Mouse (Mus musculus): ENCODE measurements around the gene Tmem8. TPM values are rescaled to one million over a fixed set of nuclear protein-coding genes. Genes with fewer than 3 reads are reported as not detected.

Tmem8 gene
- polyA plus RNA-seq, 1 experiment from 2014 or later = 2.1 TPM

DNA sequence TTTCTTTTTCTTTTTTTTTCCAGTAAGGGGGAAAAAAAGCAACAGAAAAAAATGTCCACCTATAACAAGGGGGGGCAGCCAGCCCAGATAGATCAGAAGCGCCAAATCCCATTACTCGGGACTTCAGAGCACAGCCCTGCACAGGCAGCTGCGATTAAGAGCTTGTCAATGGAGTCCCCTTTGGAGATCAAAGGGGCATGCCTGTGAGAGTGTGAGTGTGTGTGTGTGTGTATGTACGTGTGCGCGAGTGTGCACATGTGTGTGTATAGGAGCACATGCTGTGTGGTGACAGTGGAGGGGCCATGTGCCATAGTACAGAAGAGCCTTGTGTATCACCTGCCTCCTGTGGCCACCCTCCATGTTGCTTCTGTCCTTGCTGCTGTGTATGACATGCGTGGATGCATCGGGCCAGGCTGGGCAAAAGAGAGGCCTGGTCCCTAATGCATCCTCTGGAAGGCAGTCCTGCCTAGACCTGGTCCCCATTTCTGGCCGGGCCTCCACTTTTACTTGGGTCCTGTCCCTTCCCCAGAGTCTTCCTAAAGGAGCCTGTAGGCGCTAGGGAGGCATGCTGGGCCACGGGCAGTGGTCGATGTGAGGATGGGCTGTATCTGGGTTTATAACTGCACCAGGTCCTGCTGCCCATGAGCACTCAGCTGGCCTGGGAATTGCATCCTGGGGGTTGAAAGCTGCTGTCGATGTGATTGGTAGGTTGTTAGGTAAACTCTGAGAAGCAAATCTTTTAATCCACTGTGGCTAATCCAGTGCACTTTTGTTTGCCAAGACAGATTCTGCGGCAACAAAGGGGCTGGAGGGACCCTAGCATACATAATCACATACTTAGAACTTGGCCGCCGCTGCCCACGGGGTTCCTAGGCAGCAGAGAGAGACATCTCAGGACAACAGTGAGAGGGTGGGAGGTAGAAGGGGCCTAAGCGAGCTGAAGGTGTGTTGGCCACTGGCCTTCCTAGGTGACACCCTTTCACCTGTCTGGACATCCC lies 19.1 kb downstream of the Tmem8 start:
- Histone ChIP-seq H3K9ac (no peak overlapping the region; the same call in 1 of the 2 replicates), H3K4me1 (peaks cover 26% of the 10 kb centered on the region), H3K27ac (peak overlapping the region; percentile 37), H3K4me2 (peak overlapping the region; percentile 19), H3K27me3 (no peaks in the 10 kb centered on the region), H3K9me3 (no peaks in the 10 kb centered on the region), H3K36me3 (replicated peaks) (peaks cover 58% of the 10 kb centered on the region), H3K4me3 (replicated peaks) (peak overlapping the region; percentile 15; the same call in 1 of the 2 replicates)
- whole genome bisulfite sequencing = 74% methylated on average over 18 of the region's 18 CpGs
- peak; percentile 30; the same call in 1 of the 2 replicates for ATAC-seq (ENCODE audit: low FRiP score)

DNA sequence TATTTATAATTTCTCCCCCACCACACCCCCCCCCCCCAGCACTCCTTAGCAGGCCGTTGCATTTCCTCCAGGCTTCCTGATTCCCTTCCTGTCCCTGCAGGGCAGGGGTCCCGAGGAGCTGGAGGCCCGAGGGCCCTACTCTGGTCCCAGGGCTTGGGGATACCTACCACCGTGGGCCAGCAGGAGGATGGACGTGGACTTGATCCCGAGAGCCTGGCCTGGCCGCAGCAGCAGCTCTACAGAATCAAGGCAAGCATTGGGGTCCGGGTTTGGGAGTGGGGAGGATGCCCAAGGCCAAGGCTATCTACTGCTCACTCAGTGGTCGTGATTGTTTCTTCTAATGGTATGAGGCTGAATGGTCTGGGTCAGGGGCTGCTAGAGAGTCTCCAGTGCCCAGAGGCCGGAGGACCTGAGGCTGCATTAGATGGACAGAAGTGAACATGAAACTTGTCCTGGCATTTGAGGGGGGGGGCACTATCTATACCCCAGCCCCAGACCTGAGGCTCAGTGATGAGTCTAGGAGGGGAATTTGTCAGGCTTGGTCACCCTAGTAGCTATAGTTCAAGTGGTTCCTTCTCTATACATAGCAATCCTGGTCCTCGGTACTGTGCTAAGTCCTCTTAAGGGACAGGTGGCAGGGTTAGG lies 24.1 kb downstream of the Tmem8 start:
- Histone ChIP-seq H3K36me3 (replicated peaks) (peaks cover 10% of the 10 kb centered on the region), H3K4me1 (peaks cover 38% of the 10 kb centered on the region), H3K27ac (no peak overlapping the region), H3K4me2 (no peak overlapping the region), H3K27me3 (no peaks in the 10 kb centered on the region), H3K9me3 (no peaks in the 10 kb centered on the region), H3K4me3 (replicated peaks) (no peak overlapping the region), H3K9ac (no peak overlapping the region)
- ATAC-seq (ENCODE audit: low FRiP score) = no peak
- 94% methylated on average over 11 of the region's 11 CpGs for WGBS

DNA sequence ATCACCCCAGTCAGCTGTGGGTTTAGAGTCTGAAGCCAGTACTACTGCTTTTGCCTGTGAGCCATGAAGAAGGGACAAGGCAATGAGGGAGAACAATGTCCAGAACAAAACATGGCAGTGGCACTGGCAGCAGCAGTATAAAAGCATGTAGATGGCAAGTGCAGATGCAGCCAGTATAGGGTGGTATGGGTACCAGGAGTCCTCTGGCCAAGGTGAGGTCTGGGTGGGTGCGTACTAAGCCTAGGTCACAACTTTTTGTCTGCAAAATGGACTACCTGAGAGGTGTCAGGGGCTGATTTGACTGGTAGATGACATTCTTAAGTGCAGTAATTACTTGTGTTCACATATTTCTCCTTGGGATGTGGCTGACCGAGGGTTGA lies 24.6 kb downstream of the Tmem8 start:
- peaks cover 11% of the 10 kb centered on the region for H3K36me3 ChIP-seq (replicated peaks)
- H3K9me3 ChIP-seq = no peaks in the 10 kb centered on the region
- peak overlapping the region; percentile 94 for H3K4me3 ChIP-seq (replicated peaks)
- H3K9ac ChIP-seq = peak overlapping the region; percentile 93
- ATAC-seq (ENCODE audit: low FRiP score) = peak; percentile 4; the same call in 1 of the 2 replicates
- peak overlapping the region; percentile 91 for H3K4me2 ChIP-seq
- peak overlapping the region; percentile 94 for H3K27ac ChIP-seq
- H3K4me1 ChIP-seq = peaks cover 34% of the 10 kb centered on the region
- no peaks in the 10 kb centered on the region for H3K27me3 ChIP-seq
- WGBS = 68% methylated on average over 2 of the region's 2 CpGs

DNA sequence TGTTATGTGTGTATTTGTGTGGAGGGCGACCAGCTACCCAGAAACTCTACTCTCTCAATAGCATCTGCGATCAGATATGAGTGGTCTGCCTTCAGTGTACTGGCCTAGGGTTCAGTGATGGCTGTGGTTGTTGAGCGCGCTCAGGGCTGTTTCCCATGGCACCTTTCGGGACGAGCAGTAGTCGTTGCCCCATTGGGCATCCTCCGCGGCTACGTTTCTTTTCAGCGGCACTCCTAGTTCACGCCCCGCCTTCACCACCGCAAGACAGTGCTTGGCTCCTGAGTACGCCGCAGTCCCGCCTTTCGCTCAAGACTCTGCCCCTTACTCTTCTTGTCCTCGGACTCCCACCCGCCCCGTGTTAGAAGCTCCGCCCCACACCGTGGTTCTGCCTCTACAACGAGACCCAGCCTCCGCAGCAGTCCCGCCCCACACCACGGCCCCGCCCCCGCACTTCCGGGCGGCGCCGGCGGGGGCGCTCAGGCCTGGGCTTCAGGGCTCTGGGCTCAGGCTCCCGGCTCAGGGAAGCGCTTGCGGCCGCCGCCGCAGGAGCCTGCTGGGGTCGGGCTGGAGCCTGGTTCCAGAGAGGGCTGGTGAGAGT lies 25.2 kb downstream of the Tmem8 start, which contains the start of gene Axin1:
Gene Axin1 (plus strand): TSS at position 450 of the 598 bp plus-strand sequence.
- H3K4me2 ChIP-seq = peak within 1 kb of the TSS; percentile 91
- peaks cover 14% of the 10 kb centered on the region for H3K36me3 ChIP-seq (replicated peaks)
- H3K9me3 ChIP-seq = no peaks in the 10 kb centered on the region
- H3K27me3 ChIP-seq = no peaks in the 10 kb centered on the region
- H3K9ac ChIP-seq = peak within 1 kb of the TSS; percentile 93
- peak within 1 kb of the TSS; percentile 94 for H3K4me3 ChIP-seq (replicated peaks)
- H3K4me1 ChIP-seq = peaks cover 30% of the 10 kb centered on the region
- under 1% methylated on average over 40 of the region's 42 CpGs for WGBS
- peak; percentile 96 for ATAC-seq (ENCODE audit: low FRiP score)
- H3K27ac ChIP-seq = peak within 1 kb of the TSS; percentile 94

DNA sequence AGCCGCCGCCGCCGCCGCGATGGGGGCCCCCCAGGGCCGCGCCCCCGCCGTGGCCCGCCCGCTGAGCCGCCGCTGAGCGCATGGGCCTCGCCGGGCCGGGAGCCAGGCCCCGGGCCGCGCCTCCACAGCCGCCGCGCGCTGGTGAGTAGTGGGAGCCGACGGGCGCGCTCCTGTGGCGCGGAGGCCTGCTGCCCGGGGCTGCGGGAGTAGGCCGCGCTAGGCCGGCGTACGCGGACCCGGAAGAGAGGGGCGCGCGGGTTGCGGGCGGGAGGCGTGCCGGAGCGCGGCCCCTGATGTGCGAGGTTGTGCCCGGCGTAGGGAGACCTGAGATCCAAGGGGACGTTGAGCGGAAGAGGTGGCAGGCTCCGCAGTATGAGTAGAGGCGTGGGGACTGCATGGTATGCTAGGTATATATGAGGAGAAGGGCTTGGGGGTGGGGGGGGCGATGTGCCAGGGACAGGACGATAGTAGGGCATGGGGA lies 25.8 kb downstream of the Tmem8 start:
- Histone ChIP-seq H3K4me1 (peaks cover 30% of the 10 kb centered on the region), H3K27ac (peak overlapping the region; percentile 94), H3K9ac (peak overlapping the region; percentile 93), H3K27me3 (no peaks in the 10 kb centered on the region), H3K9me3 (no peaks in the 10 kb centered on the region), H3K4me2 (peak overlapping the region; percentile 91), H3K36me3 (replicated peaks) (peaks cover 20% of the 10 kb centered on the region), H3K4me3 (replicated peaks) (peak overlapping the region; percentile 94)
- peak; percentile 63 for ATAC-seq (ENCODE audit: low FRiP score)
- WGBS = 2% methylated on average over 46 of the region's 58 CpGs

DNA sequence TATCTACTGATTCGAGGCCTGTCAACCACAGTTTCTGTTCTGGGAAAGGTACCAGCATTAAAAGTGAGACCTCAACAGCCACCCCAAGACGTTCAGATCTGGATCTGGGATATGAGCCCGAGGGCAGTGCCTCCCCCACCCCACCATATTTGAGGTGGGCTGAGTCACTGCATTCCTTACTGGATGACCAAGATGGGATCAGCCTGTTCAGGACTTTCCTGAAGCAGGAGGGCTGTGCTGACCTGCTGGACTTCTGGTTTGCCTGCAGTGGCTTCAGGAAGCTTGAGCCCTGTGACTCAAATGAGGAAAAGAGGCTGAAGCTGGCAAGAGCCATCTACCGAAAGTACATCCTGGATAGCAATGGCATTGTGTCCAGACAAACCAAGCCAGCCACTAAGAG lies 29.7 kb downstream of the Tmem8 start:
- Histone ChIP-seq H3K36me3 (replicated peaks) (peaks cover 54% of the 10 kb centered on the region), H3K4me2 (no peak overlapping the region), H3K27me3 (no peaks in the 10 kb centered on the region), H3K9me3 (no peaks in the 10 kb centered on the region), H3K4me1 (peaks cover 26% of the 10 kb centered on the region), H3K4me3 (replicated peaks) (no peak overlapping the region), H3K27ac (no peak overlapping the region), H3K9ac (no peak overlapping the region)
- 90% methylated on average over 4 of the region's 4 CpGs for WGBS
- no peak for ATAC-seq (ENCODE audit: low FRiP score)

DNA sequence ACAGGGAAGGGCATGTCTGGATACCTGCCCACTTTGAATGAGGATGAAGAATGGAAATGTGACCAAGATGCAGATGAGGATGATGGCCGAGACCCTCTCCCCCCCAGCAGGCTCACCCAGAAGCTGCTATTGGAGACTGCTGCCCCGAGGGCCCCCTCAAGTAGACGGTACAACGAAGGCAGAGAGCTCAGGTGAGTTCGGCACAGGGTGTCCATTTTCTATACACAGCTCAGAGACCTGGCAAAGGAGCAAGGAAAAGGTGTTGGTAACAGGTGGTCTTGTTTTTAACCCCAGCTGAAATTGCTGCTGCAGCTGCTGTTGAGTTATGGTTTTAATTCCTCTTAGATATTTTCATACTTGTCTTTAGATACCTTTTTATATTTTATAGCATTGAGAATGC lies 30.3 kb downstream of the Tmem8 start:
- H3K36me3 ChIP-seq (replicated peaks) = peaks cover 60% of the 10 kb centered on the region

DNA sequence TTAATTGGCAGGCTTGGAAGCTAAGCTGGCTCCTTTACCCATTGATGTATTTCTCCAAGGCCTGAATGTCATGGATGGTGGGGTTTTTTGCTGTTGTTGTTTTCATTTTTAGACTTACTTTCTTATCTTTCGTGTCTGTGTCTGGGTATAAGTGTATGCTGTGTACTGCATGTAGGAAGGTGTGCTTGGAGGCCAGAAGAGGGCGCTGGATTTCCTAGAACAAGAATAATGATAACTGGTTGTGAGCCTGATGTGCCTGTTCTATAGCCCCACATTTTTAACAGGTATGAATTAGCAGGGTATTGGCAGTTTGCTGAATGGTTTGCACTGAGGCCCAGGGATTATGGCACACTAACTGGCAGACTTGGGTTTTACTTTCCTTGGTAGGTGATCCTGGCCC lies 36.0 kb downstream of the Tmem8 start:
- H3K9ac ChIP-seq = no peak overlapping the region
- no peak overlapping the region for H3K27ac ChIP-seq
- no peaks in the 10 kb centered on the region for H3K4me1 ChIP-seq
- H3K4me3 ChIP-seq (replicated peaks) = no peak overlapping the region
- 79% methylated on average over 2 of the region's 2 CpGs for WGBS
- no peak for ATAC-seq (ENCODE audit: low FRiP score)
- H3K27me3 ChIP-seq = no peaks in the 10 kb centered on the region
- peaks cover 86% of the 10 kb centered on the region for H3K36me3 ChIP-seq (replicated peaks)
- no peaks in the 10 kb centered on the region; the same call in 1 of the 2 replicates for H3K9me3 ChIP-seq
- H3K4me2 ChIP-seq = no peak overlapping the region

More for the DNA sequence above, 30.3 kb downstream of the Tmem8 start:
- H3K4me1 ChIP-seq = peaks cover 21% of the 10 kb centered on the region
- no peak for ATAC-seq (ENCODE audit: low FRiP score)
- H3K4me3 ChIP-seq (replicated peaks) = no peak overlapping the region
- WGBS = 94% methylated on average over 5 of the region's 5 CpGs
- H3K4me2 ChIP-seq = no peak overlapping the region
- no peak overlapping the region for H3K9ac ChIP-seq
- no peaks in the 10 kb centered on the region for H3K27me3 ChIP-seq
- no peaks in the 10 kb centered on the region for H3K9me3 ChIP-seq
- H3K27ac ChIP-seq = no peak overlapping the region

DNA sequence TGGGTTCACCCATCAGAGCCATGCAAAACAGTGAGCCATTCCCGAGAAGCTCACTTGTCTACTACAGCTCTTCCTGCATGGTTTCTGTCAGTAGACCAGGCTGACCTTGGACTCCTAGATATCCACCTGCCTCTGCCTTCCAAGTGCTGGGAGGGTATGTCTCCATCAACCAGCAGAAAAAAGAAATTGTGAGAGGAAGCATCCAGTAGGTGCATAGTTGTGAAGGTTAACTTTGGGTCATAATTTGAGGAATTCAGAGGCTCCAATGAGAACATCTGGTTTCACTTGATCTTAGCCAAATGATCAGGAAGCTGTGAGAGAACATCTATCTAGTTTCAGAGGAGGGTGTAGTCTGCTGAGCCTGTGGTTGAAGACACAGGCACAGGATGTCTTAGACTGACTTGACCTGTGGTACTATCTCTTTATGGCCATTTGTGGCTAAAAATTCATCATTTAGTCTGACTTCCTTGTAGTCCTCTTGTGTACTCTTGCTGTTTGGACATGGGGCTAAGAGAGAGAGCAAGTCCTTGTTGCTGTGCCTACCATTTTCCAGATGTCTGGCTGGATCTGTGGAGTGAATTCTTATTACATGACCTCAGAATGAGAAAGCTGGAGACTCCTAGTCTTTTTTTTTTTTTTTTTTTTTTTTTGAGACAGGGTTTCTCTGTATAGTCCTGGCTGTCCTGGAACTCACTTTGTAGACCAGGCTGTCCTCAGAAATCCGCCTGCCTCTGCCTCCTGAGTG lies 39.0 kb downstream of the Tmem8 start:
- H3K4me1 ChIP-seq = no peaks in the 10 kb centered on the region
- no peaks in the 10 kb centered on the region for H3K27me3 ChIP-seq
- no peak overlapping the region for H3K9ac ChIP-seq
- no peak overlapping the region for H3K4me3 ChIP-seq (replicated peaks)
- 87% methylated on average over 2 of the region's 2 CpGs for WGBS
- H3K9me3 ChIP-seq = no peaks in the 10 kb centered on the region; the same call in 1 of the 2 replicates
- no peak overlapping the region for H3K4me2 ChIP-seq
- ATAC-seq (ENCODE audit: low FRiP score) = no peak
- peaks cover 64% of the 10 kb centered on the region for H3K36me3 ChIP-seq (replicated peaks)
- H3K27ac ChIP-seq = no peak overlapping the region

DNA sequence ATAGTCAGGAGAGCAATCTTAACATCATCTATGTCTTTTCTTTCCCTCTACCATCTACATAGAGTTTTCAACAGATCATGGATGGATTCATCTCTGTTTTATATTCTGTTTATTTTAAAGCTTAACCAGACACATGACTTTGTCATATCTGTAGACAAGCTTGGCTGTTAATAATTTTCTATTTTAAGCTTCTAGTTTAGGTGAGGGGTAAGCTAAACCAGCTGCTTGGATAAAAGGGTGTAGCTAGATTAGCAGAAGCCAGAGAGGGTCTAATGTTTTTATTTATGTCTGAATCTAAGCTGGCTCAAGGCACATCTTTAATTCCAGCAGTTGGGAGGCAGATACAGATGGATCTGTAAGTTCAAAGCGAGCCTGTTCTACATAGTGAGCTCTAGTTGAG lies 49.6 kb downstream of the Tmem8 start:
- Histone ChIP-seq H3K4me1 (no peaks in the 10 kb centered on the region), H3K36me3 (replicated peaks) (peaks cover 10% of the 10 kb centered on the region), H3K9me3 (no peaks in the 10 kb centered on the region), H3K4me3 (replicated peaks) (no peak overlapping the region), H3K27ac (no peak overlapping the region), H3K27me3 (no peaks in the 10 kb centered on the region), H3K9ac (no peak overlapping the region), H3K4me2 (no peak overlapping the region)
- 94% methylated on average over 1 of the region's 1 CpGs for whole genome bisulfite sequencing
- no peak for ATAC-seq (ENCODE audit: low FRiP score)

DNA sequence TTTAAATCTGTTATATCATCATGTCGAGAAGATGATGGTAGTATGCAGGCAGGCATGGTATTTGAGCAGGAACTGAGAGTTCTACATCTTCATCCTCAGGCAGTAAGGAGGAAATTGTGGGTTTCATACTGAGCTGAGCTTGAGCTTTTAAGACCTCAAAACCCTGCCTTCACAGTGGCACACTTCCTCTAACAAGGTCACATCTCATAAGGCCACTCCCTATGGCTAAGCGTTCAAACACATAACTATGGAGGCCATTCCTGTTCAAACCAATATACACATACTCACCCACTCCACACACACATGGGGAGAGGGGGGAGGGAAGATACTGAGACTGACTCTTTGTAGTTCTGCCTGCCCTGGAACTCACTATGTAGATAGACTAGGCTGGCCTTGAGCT lies 54.9 kb downstream of the Tmem8 start:
- no peak overlapping the region for H3K4me2 ChIP-seq
- no peak for ATAC-seq (ENCODE audit: low FRiP score)
- H3K27ac ChIP-seq = no peak overlapping the region
- H3K9ac ChIP-seq = no peak overlapping the region
- no peak overlapping the region for H3K4me3 ChIP-seq (replicated peaks)
- no peaks in the 10 kb centered on the region for H3K9me3 ChIP-seq
- no peaks in the 10 kb centered on the region for H3K4me1 ChIP-seq
- no peaks in the 10 kb centered on the region for H3K27me3 ChIP-seq
- 96% methylated on average over 2 of the region's 2 CpGs for WGBS
- peaks cover 10% of the 10 kb centered on the region for H3K36me3 ChIP-seq (replicated peaks)
